Mouse (Mus musculus) cerebellum, adult 11-12 months (tissue): ENCODE measurements at regions not wholly inside any gene's neighbourhood (a gene's known extent, or its start where the extent isn't known, plus 50 kb on each side); places are given as distances from the start of the nearest gene placed in this dataset.
A peak's percentile ranks its signal among the peaks of the same experiment; 100 is the strongest.

ENCODE experiments used
- DNase-seq: peaks from one replicate; pipeline ENCODE4 v3.0.0; 2022

DNA sequence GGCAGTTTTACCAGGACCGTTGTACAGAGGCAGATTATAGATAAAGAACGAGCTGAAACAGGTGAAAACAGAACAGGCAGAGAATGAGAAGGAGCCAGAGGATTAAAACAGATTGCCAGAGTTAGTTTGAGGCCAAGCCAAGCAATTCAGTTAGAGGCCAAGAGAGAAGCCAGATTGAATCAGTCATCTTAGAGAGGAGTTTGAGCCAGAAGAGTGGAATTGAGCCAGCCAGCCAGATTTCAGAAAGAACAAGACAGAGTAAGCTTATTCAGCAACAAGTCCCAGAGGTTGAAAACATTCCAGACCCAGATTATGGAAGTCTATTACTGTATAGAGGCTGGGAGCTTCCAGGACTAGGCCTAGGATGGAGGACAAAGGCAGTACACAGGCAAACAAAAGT lies 499.7 kb downstream of the Fgf9 start:
- DNase-seq: no peak

DNA sequence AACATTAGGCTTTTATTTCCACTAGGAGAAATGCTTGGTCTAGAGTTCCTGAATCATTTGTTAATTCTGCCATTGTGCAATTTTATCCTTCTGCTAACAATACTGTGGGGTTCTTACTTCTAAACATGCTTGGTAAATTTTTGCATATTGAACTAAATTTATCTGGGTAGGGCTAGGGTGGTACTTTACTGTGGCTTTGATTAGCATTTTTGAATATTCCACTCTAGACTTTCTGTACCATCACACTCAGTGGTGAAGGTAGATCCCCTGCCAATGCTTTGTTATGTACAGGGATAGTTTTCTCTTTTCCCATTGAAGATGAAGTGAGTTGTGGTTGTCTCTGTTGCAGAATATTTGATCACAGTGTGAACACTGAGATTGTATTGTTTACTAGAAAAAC lies 497.1 kb downstream of the Fgf9 start:
- DNase-seq: no peak

DNA sequence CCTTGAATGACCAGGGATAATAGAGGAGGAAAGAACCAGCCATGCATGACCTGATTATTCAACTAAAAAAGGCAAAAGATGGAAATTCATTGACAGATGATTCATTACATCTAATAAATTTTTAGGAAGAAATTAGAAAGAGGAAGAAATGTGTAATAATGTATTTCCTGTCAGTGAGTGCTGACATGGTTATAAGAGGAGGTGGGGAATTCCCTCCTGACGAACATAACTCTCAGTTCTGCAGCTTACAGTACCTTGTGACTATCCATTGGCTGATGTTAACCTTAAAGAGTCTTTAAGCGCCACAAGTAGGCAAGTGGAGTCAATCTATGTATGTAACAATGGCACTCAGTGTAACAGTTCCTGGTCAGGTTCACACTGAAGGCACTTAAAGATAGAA lies 492.7 kb downstream of the Fgf9 start:
- DNase-seq: no peak

DNA sequence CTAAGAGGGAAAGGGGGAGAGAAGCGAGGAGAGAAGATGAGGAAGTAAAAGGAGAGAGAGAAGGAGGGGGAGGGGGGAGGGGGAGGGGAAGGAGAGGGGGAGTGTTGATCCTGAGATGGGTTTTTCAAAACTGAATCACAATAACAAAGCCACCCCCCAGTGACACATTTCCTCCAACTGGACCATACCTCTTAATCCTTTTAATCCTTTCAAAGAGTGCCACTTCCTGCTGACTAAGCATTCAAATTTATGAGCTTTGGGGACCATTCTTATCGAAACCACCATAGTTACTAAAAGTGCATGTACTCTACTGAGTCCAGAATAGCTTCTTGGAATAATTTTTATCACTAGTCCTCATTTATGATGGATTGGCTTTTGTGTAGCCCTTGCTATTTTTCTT lies 480.4 kb downstream of the Fgf9 start:
- DNase-seq: no peak

DNA sequence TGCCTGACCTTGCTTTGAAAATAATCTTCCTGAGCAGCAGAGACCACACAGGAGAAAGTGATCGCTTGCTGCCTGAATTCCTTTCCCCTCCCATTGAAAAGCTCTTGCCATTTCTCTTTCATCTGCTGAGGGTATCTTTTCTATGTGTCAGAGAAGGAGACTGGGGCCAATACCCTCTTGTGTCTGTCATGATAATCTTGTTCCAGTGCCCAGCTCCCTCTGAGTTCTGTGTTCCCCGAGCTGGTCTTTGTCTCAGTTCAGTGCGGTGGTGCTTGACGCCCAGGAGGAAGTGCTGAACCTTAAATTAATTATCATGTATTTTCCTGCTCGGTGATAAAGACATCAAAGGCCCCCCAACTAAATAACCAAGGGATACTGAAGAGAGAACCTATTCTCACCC lies 475.4 kb downstream of the Fgf9 start:
- no peak for DNase-seq

DNA sequence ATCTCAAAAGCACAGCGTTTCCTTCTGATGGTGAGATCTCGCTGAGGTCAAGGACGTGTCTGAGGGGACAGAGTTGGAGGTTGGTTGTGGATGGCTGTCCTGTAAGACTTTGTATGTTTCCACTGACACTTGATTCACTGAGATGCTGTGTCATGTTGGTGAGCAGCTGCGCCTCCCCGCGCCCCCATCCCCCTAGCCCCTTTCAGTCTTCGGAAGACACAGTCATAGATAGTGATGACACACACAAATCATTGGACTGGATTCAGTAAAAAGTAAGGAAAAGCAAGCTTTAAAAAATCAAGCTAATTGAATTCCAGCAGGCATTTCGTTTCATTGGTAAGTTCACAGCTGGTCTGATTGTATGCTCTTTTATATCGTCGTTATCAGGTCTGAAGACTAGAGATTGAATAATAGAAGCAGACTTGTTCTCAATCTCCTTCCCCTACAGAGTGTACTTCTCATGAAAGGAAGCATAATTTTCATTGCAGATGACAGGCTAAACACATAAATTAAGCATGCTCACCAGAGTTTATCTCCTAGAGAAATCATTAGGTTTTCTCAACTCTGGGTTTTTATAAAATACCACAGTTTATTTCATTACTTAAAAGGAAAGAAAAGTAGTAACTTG lies 472.9 kb downstream of the Fgf9 start:
- no peak for DNase-seq

DNA sequence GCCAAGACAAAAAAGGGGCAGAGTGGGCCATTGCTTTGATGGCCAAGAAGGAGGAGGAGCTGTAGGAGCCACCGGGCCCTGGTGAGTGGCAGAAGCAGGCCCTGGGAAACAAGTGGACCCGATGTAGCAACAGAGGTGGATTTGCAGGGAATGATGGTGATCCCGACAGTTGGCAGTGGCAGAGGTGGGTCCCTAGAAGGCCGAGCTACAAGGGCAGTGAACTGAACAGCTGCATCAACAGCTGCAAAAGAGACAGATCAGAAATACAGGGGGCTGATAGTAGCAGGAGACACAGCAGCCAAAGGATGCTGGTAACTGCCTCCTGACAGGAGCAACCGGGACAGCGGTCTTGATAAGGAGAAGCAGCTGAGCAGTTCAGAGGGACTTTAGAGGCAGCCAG lies 467.8 kb downstream of the Fgf9 start:
- DNase-seq: no peak

DNA sequence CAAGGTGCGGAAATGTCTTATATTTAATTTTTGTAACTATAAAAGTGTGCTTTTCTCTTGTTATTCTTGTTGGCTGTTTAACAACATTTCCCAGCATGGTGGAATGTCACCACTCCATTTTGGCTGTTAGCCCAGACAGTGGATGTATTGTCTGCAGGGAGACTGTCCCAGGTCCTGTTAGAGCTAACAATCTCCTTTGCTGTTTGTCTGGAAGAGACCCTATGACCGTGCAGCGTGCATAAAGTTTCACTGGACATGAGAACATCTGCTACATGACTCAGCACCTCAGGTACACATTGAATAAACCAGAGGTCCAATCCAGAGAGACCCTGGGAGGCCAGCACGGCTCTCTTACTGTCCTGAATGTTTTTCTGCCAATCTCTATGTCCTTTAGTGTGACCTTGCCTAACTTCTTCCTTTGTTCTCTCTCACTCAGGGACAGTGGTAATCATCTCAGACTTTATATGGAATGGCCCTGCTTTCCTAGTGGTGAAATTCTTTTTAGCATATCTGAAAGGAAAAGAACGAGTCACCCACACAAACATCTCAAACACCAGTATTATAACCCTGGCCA lies 450.7 kb downstream of the Fgf9 start:
- DNase-seq: no peak

DNA sequence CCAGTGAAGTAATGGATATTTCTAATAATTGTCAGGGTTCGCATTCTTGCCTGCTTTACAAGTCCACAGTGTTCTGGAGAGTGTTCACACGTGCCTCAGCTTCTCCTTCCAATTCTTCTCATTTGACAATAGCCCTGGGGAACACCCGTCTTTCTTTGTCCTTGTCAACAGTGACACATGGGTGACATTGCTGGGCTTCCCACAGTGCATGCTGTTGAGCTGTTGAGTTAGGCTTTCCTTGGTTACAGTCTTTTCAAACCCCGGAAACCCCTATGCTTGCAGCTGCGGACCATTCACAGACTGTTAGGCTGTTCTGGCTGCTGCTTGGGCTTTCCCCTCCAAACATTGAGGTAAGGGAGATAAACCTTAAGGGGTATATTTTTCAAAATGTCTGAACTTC lies 450.0 kb downstream of the Fgf9 start:
- no peak for DNase-seq

DNA sequence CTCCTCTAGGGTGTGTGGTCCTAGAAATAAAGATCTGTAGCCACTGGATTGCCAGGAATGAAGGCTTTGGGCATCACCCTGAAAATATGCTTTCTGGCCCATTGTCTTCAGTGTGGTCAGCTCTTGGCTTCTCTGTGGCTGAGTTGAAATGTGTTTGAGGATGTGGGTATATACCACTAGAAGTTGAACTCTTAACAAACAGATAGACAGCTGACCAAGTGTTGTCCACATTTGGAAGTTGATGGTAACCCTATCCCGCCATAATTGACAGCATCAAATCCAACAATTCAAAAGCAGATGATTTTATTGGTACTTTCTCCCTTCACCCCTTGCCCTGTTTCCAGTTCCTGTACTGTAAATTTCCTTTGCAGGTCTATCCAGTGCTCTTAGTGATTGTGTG lies 448.7 kb downstream of the Fgf9 start:
- no peak for DNase-seq

DNA sequence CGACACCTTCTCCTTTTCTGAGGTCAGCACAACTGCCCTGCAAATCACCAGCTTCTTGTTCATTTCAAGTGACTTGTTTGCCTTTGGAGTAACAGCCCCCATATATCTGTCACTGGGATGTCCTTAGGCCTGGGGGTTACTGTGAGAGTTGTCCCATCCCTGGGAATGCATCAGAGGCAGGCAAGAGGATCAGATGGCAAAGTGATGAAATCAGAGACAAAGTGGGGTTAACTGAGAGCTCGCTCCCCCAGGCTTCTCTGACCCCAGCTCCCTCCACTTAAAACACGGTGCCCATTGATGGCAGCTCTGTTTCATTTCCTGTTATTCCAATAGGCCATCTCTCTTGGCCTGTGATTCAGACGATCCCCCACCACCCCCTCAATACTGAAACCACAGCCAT lies 446.2 kb downstream of the Fgf9 start:
- DNase-seq: no peak

DNA sequence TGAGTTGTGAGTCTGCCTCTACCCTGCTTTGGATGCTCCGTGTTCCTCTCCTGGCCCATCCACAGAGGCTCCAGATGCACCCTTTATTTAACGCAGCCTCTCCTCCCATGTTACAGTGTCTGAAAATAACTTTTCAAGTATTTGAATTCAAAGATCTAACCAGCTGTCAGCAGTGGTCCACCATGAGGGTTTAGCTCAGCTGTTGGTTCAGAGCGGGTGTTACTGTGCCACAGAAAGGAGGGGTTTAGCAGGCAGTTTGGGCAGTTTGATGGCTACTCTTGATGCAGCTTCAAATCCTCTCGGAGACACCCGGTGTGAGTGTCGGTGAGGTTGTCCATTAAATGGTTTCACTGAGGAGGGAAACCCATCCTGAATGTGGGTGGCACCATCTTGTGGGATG lies 441.8 kb downstream of the Fgf9 start:
- no peak for DNase-seq

DNA sequence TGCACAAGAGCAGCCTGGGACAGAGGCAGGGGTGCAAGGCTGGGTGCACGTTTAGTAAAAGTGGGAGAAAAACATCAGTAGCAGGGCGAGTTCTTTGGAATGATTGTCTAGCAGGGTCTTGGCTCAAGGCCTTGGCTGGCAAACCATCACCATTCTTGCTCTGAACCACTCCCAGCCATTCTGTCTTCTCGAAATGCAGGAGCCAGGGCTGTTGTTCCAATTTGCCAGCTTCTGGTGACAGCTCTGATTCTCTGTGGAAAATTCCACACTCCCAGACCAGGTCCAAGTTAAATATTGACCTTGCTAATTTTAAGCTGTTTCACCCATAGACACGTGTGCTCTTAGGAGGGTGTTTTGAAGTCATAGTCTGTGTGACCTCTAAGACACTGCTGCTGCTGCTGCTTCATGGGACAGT lies 441.2 kb downstream of the Fgf9 start:
- DNase-seq: no peak

DNA sequence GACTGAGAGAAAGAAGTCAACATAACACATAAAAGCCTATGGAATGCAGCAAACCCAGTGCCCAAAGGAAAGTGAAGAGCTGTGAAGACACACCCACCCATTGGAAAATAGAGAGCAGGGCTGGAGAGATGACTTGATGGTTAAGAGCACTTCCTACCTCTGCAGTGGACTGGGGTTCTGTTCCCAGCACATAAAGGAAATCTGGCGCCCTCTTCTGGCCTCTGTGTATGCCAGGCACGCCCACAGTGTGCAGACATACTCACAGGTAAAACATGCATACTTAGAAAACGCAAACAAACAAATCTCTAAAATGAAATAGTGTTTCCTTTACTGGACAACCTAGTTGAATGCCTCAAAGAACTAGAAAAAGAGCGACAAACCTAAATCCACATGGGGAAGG lies 440.4 kb downstream of the Fgf9 start:
- DNase-seq: no peak

DNA sequence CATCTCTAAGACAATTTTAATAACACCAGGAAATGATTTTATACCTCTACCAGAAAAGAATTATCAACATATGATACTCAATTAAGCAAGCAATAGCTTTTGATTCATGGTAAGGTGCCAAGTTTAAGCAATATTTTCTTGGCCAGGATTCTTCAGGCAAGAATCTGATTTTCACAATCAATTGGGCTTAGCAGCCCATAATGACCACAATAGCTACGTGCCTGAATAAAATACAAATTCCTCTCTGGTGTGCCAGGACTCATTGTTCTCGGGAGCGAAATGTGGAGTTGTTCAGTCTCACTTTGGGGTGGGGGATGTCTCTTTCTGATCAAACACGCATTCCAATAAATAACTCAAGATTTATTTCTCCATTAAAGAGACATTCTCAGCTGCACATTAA lies 438.8 kb downstream of the Fgf9 start:
- no peak for DNase-seq

DNA sequence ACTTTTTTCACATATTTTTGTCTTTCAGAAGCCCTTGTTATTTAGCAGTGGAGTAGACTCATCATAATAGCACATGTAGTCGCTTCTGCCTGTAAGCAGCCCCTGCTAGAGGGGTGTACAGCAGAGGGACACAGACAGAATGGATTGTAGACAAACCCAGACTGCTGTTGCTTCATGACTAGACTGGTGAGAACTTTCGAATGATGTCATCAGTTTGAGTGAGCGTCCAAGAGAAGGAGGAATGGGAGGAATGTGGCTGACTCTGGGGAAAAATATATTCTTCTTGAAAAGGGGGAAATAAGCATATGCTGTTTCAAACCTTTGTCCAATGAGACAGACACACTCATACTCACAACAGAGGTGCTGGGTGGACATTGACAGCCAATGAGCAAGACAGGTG lies 436.1 kb downstream of the Fgf9 start:
- no peak for DNase-seq

DNA sequence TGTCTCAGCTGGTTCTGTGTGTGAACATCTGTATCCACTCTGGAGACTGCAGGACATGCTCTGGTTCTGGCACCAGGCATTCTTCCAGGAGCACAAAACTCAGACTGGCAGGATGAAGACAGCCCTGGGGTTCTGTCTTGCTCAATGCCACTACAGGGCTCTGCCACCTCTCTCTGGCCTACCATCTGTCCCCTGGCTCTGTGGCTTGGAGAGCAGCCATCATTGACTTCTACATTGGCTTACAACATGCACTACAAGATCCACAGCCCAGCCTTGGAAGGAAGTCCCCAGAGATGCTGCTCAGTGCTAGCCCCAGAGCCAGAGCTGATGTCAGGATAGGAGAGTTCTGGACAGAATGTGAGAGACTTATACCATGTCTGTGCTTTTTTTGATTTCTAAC lies 435.5 kb downstream of the Fgf9 start:
- peak; percentile 87 for DNase-seq

DNA sequence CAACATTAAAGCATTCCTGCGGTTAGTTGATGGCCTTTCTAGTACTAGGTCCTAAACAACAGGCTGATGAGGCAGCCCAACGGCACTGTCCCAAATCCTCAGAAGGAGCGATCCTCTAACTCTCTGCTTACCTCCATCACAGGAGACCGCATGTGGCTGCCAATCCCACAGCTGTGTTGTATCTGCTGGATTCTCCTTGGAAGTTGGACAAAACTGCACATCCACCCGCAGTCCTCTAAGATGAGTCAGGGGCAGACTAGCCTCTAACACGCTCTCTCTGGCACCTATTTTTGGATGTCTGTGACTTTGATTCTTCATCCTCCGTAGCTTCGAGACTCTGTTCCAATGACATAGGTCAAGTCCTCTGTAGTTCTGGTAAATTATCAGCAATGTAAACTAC lies 432.5 kb downstream of the Fgf9 start:
- DNase-seq: no peak

DNA sequence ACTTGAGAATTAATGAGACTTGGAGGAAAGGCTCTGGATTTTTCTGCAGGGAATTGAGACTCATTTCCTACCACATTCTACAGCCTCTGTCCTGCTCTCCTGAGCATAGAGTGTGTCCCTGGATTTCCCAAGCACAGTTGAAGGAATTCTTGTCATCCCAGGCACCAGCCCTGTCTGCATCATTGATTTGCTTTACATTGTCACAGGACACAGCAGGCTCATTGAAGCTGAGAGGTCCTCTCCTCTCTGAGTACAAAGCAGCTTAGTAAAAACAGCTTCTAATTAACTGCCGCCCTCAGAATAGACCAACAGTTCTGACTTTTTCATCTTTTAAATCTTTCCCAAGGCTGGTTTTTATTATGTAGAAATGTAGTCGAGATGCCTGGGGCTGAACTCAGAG lies 429.7 kb downstream of the Fgf9 start:
- DNase-seq: no peak

DNA sequence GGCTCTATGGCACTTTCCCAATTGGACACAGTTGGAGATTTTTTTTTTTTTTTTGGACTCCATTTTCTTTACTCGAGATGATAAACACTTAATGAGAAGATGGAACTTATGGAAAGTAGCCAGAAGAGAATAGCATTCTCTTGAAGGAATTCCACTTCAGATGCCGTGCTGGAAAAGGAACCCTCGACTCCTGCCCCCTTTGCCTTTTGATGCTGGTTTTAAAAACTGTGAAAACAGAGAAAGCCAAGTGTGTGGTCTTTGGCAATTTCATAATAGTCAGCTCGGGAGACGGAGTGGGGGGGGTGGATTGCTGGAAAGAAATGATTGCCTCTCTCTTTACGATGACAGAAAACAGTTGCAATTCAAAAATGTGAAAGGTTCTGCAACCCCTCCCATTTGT lies 429.2 kb downstream of the Fgf9 start:
- no peak for DNase-seq

DNA sequence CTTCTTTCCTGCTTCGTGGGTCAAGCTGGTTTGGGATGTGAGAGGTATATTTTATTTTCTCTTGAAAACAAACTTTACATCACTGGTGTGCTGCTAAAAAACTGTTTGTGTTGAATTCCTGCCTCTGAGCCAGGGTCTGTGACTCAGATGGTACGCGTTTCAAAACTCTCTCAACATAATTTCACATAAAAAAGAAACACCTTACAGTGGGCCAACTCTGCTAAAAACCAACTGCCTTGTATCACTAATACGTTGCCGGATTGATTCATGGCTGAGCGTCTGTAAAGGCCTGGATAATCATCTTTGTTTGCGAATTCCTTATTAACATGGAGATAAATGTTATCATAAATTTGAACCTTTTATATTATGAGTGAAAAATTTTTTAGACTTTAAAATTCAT lies 428.7 kb downstream of the Fgf9 start:
- DNase-seq: no peak

DNA sequence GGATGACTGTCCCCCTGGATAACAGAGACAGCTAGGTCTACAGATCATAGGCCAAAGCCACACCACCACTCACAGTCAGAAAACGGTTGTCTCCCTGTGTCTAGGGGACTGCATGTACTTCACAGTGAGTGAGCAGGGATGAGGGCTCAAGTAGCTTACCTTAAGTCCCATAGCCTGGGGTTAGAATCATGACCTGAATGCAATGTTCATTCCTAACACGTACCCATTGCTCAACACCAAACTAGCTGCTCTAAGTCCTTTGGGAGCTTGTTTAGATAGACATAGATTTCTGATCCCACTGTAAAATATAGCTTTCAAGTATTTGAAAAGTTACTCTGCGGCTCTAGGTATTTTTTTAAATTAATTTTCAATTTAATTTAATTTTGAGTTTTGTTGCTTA lies 426.6 kb downstream of the Fgf9 start:
- no peak for DNase-seq

DNA sequence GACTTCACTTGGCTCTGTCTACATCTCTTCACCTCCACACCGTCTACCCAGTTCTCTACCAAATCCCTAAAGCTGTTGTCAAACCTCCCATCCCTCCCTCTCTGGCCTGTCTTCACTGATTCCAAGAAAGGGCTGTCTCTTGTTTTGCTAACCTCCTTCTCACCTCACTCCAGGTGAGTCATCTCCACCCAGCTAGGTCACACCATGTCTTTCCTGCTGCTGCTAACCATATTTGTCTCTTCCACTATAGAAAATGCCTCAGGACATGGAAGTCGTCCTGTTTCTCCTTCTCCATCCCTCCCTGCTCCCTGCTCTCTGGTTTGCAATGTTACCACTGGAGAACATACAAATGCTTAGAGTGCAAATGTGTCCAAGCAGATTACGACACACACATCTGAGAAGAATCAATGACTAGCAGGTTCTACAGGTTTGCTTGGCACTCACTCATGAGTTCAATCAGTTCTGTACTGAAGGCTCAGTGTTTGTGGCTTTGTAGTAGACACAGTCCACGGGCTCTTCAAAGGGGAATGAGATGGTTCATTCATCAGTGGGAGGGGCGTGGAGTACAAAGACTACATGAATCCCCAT lies 424.1 kb downstream of the Fgf9 start:
- DNase-seq: no peak

DNA sequence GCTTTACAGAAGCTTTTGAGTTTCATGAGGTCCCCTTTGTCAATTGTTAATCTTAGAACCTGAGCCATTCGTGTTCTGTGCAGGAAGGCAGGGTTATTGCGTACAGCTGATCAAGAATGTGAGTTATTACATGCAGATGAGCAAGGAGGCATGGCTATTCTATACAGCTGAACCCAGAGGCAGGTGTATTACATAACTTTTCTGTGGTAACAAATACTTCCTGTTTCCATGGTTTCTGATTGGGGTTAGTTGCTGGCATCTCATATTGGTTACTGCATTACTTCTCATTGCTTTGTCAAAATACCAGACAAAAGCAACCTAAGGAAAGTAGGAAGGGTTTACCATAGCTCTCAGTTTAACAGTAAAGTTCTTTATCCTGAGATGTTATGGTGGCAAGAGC lies 421.8 kb downstream of the Fgf9 start:
- DNase-seq: no peak

DNA sequence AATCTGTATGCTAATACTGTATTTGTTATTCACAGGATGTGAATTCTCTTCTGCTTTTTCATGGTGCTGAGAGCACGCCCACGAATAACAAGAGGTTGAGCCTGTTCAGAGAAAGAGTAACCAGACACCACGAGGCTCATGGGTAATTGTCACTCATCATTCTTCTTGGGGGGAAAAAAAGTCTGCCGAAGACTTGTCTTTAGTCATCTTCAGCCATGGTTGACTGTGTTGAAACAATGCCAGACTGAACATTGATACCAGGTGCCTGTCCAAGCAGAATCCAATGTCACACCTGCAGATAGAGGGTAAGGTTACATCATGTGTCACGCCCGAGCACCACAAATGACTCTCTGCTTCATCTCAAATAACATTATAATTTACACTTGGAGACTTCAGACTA lies 418.5 kb downstream of the Fgf9 start:
- no peak for DNase-seq
